Mouse (Mus musculus): Measurements from ENCODE around the gene Polr1e. TPM values are rescaled to one million over a fixed set of nuclear protein-coding genes. Genes with fewer than 3 reads are reported as not detected.
"Not testable (repeated sequence)": the region's sequence is repeated elsewhere in the genome, so short reads cannot be mapped to it uniquely, and the experiment has no call there.

The Polr1e gene
- polyA plus RNA-seq, 1 experiment from 2014 or later: 72.4 TPM

DNA sequence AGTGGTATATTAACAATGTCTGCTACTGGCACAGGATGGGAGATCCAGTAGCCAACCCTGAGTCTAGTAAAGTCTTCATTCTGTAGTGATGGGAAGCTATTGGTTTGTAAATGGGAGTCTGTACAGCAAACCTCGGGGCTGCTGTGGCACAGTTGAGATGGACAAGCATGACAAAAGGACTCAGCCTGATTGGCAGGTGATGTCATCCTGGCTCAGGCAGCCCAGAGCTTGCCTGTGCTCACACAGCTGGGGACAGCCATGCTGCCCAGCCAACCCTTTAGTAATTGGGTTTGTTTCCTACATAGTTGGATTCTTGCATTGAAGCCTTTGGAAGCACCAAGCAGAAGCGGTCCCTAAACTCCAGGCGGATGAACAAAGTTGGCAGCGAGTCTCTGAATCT, 8.1 kb downstream of the Polr1e start:
- H3K4me2 ChIP-seq (ENCODE audit: low read length): no peak overlapping the region
- no peaks in the 10 kb centered on the region for H3K4me1 ChIP-seq (ENCODE audit: control insufficient read depth in 2 of 2, insufficient read depth in 2 of 2, low read length in 2 of 2)
- WGBS: 91% methylated on average over 4 of the region's 4 CpGs
- H3K4me3 ChIP-seq (ENCODE audit: control insufficient read depth in 1 of 2, insufficient read depth in 1 of 2, low read depth in 1 of 2, low read length in 2 of 2): no peak overlapping the region
- no peaks in the 10 kb centered on the region for H3K27me3 ChIP-seq (ENCODE audit: control insufficient read depth, insufficient read depth, low read length)
- ATAC-seq (ENCODE audit: insufficient number of reproducible peaks, insufficient read depth, low FRiP score, low read depth): no peak
- H3K36me3 ChIP-seq (ENCODE audit: control insufficient read depth, insufficient read depth, low read length): peaks cover 92% of the 10 kb centered on the region
- H3K9ac ChIP-seq (ENCODE audit: low read length): no peak overlapping the region
- no peak overlapping the region for H3K27ac ChIP-seq (replicated peaks in 1 of 2; ENCODE audit: control insufficient read depth in 1 of 2, insufficient read depth in 1 of 2, low read depth in 2 of 2, low read length in 2 of 2)
- H3K9me3 ChIP-seq (ENCODE audit: control insufficient read depth, low read length): no peaks in the 10 kb centered on the region

DNA sequence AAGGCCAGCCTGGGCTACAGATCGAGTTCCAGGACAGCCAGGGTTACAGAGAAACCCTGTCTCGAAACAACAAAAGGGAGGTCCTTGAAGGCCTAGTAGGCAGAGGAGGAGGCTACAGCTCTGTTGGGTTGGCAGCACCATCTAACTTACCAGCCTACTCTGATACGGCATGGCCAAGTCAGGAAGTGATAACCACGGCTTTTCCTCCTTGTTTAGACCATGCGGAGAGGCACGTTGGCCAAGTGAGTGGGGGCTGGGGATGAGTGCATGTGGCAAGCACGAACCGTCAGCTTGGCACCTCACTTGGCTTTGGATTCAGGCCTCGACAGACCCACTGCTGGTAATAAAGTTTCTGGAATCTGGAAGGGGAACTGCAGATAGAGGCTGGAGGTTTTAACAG, 14.2 kb downstream of the Polr1e start:
- Histone ChIP-seq H3K27me3 (ENCODE audit: control insufficient read depth, insufficient read depth, low read length) (no peaks in the 10 kb centered on the region), H3K4me2 (ENCODE audit: low read length) (no peak overlapping the region), H3K9me3 (ENCODE audit: control insufficient read depth, low read length) (no peaks in the 10 kb centered on the region), H3K9ac (ENCODE audit: low read length) (no peak overlapping the region), H3K27ac (replicated peaks in 1 of 2; ENCODE audit: control insufficient read depth in 1 of 2, insufficient read depth in 1 of 2, low read depth in 2 of 2, low read length in 2 of 2) (no peak overlapping the region), H3K36me3 (ENCODE audit: control insufficient read depth, insufficient read depth, low read length) (peaks cover 93% of the 10 kb centered on the region), H3K4me1 (ENCODE audit: control insufficient read depth in 2 of 2, insufficient read depth in 2 of 2, low read length in 2 of 2) (peaks cover 27% of the 10 kb centered on the region in 2 experiments), H3K4me3 (ENCODE audit: control insufficient read depth in 1 of 2, insufficient read depth in 1 of 2, low read depth in 1 of 2, low read length in 2 of 2) (no peak overlapping the region)
- no peak for ATAC-seq (ENCODE audit: insufficient number of reproducible peaks, insufficient read depth, low FRiP score, low read depth)
- 82% methylated on average over 9 of the region's 9 CpGs for WGBS

DNA sequence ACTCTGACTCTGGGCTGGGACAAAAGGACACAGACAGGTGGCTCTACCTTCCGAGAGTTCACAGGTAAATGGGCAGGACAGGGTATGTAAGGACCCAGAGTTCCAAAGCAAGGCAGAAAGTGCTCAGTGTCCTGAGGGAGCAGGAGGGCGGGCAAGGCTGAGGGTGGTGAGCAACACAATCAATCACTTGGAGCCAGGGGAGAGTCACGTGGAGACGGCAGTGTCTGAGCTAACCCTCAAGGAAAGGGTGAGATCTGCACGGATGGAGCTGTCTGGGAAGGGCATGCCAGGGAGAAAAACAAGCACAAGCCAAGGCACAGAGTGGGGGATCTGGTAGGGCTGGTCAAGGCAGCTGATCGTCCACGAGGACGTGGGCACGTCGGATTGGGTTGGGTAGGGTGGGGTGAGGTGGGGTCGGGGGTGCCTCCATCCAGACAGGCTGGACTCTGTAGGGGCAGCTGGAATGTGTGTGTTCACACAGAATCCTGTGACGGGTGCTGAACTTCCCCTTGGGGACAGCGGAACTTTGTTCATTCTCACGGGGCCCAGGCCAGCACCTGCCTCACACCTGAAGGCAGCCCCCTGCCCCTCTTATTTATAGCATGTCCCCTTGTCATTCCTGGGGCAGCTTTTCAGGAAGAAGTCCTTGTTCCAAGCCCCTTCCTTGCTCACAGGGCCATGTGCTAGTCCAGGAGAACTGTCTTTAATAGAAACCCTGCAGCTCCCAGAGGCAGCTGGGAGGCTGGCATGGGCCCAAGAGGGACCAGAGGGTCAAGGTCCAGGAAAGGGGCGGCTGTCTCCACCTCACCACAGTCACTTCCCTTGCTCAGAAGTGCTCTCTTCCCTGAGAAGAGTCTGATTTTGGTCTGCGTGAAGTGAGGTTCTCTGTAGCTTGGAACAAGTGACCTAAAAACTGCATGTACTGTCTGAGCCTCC, 16.6 kb downstream of the Polr1e start:
- ATAC-seq (ENCODE audit: insufficient number of reproducible peaks, insufficient read depth, low FRiP score, low read depth): no peak
- Histone ChIP-seq H3K4me3 (ENCODE audit: control insufficient read depth in 1 of 2, insufficient read depth in 1 of 2, low read depth in 1 of 2, low read length in 2 of 2) (no peak overlapping the region), H3K27ac (replicated peaks in 1 of 2; ENCODE audit: control insufficient read depth in 1 of 2, insufficient read depth in 1 of 2, low read depth in 2 of 2, low read length in 2 of 2) (peak overlapping the region in 1 of 2 experiments; percentile 58; a peak in 2 of 4 replicates), H3K36me3 (ENCODE audit: control insufficient read depth, insufficient read depth, low read length) (peaks cover 74% of the 10 kb centered on the region), H3K4me2 (ENCODE audit: low read length) (no peak overlapping the region), H3K9me3 (ENCODE audit: control insufficient read depth, low read length) (no peaks in the 10 kb centered on the region), H3K27me3 (ENCODE audit: control insufficient read depth, insufficient read depth, low read length) (no peaks in the 10 kb centered on the region), H3K4me1 (ENCODE audit: control insufficient read depth in 2 of 2, insufficient read depth in 2 of 2, low read length in 2 of 2) (peaks cover 29 to 30% of the 10 kb centered on the region in 2 experiments), H3K9ac (ENCODE audit: low read length) (peak overlapping the region; percentile 54)
- WGBS: 72% methylated on average over 16 of the region's 16 CpGs

DNA sequence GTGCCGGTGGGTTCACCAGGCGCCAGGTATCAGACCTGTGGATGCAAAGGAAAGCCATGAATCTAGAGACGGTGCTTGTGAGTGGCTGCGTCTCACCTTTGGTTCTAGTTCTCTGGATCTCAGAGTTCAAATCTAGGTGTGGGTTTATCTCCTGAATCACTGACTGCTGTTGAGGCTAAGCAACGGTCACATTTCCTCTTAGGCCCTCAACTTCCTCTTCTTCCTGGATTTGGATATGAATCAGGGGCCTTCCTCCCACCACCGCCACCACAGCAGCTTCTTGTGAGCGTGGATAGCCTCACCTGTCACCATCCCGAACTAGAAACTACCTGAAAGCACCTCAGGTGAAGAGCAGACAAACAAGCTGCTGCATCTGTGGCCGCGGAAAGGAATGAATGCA, 17.7 kb downstream of the Polr1e start:
- H3K27me3 ChIP-seq (ENCODE audit: control insufficient read depth, insufficient read depth, low read length): no peaks in the 10 kb centered on the region
- H3K9me3 ChIP-seq (ENCODE audit: control insufficient read depth, low read length): no peaks in the 10 kb centered on the region
- no peak overlapping the region for H3K4me2 ChIP-seq (ENCODE audit: low read length)
- 0 out of 4 replicates have a peak overlapping the region, but pooled peaks of 1 of the 2 experiments have one; percentile 58 for H3K27ac ChIP-seq (replicated peaks in 1 of 2; ENCODE audit: control insufficient read depth in 1 of 2, insufficient read depth in 1 of 2, low read depth in 2 of 2, low read length in 2 of 2)
- ATAC-seq (ENCODE audit: insufficient number of reproducible peaks, insufficient read depth, low FRiP score, low read depth): no peak
- no peak overlapping the region for H3K4me3 ChIP-seq (ENCODE audit: control insufficient read depth in 1 of 2, insufficient read depth in 1 of 2, low read depth in 1 of 2, low read length in 2 of 2)
- peak overlapping the region; percentile 54; the same call in 1 of the 2 replicates for H3K9ac ChIP-seq (ENCODE audit: low read length)
- peaks cover 74% of the 10 kb centered on the region for H3K36me3 ChIP-seq (ENCODE audit: control insufficient read depth, insufficient read depth, low read length)
- H3K4me1 ChIP-seq (ENCODE audit: control insufficient read depth in 2 of 2, insufficient read depth in 2 of 2, low read length in 2 of 2): peaks cover 29 to 30% of the 10 kb centered on the region in 2 experiments
- 90% methylated on average over 10 of the region's 10 CpGs for WGBS

DNA sequence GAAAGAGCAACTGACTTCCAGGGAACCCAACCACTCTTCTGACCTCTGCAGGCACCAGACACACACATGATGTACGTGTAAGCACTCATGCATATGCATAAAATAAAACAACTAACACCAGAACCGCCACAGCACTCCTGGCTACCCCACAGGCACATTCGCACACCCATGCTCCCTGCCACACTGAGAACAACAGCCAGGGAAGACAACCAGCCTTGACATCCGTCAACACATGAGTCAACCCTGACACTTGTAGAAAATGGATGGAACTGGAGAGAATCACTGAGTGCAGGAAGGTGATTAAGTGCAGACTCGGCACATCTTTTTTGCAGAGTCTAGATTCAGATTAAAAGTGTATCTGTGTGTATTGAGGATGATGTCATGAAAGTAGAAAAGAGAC, 18.2 kb downstream of the Polr1e start:
- Histone ChIP-seq H3K4me3 (ENCODE audit: control insufficient read depth in 1 of 2, insufficient read depth in 1 of 2, low read depth in 1 of 2, low read length in 2 of 2) (no peak overlapping the region), H3K36me3 (ENCODE audit: control insufficient read depth, insufficient read depth, low read length) (peaks cover 74% of the 10 kb centered on the region), H3K27me3 (ENCODE audit: control insufficient read depth, insufficient read depth, low read length) (no peaks in the 10 kb centered on the region), H3K4me2 (ENCODE audit: low read length) (no peak overlapping the region), H3K4me1 (ENCODE audit: control insufficient read depth in 2 of 2, insufficient read depth in 2 of 2, low read length in 2 of 2) (peaks cover 29 to 30% of the 10 kb centered on the region in 2 experiments), H3K9ac (ENCODE audit: low read length) (no peak overlapping the region), H3K27ac (replicated peaks in 1 of 2; ENCODE audit: control insufficient read depth in 1 of 2, insufficient read depth in 1 of 2, low read depth in 2 of 2, low read length in 2 of 2) (peak overlapping the region in 1 of 2 experiments; percentile 99; a peak in 2 of 4 replicates), H3K9me3 (ENCODE audit: control insufficient read depth, low read length) (no peaks in the 10 kb centered on the region)
- 83% methylated on average over 5 of the region's 5 CpGs for WGBS
- ATAC-seq (ENCODE audit: insufficient number of reproducible peaks, insufficient read depth, low FRiP score, low read depth): no peak

DNA sequence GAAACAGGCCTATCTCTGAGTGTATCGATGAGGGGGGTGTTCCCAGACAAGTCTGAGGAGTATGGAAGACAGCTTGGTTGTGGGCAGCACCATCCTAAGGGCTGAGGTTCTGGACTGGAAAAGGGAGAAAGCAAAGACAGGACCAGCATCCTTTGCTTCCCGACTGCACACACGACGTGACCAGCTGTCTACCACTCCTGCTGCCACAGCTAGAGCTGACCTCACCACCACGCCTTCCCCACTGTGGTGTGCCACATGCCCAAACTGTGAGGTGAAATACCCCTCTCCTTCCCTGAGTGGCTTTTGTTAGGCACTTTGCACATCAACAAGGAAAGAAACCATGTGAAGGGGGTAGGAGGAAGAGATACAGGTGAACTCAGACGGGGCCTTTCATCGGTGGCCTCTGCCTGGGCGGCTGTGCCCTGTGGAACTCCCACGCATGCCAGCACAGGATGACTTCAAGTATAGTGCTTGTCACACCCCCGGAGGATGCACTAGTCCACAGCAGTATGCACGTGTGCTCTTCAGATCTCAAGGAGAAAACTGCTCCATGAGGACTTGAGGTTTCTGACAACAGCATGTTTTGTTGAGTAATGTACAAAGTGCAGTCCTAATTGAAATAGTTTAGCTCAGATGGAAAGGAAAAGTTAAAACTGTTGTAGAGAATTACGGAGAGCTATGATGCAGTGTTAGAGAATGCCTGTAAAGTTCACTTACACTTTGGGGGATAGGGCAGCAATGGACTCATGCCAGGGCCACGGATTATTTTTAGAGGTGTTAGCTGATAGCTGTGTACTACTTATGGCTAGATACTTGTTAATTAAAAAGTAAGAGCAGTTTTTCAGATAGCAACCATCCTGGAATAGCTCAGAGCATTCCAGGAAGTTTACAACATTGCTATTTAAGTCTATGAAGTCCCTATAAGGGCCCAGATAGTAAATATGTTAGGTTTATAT, 19.4 kb downstream of the Polr1e start:
- H3K9me3 ChIP-seq (ENCODE audit: control insufficient read depth, low read length): no peaks in the 10 kb centered on the region
- H3K4me3 ChIP-seq (ENCODE audit: control insufficient read depth in 1 of 2, insufficient read depth in 1 of 2, low read depth in 1 of 2, low read length in 2 of 2): no peak overlapping the region
- WGBS: 32% methylated on average over 13 of the region's 13 CpGs
- no peaks in the 10 kb centered on the region for H3K27me3 ChIP-seq (ENCODE audit: control insufficient read depth, insufficient read depth, low read length)
- peak; percentile 72 for ATAC-seq (ENCODE audit: insufficient number of reproducible peaks, insufficient read depth, low FRiP score, low read depth)
- H3K9ac ChIP-seq (ENCODE audit: low read length): peak overlapping the region; percentile 52; the same call in 1 of the 2 replicates
- H3K4me1 ChIP-seq (ENCODE audit: control insufficient read depth in 2 of 2, insufficient read depth in 2 of 2, low read length in 2 of 2): peaks cover 29 to 30% of the 10 kb centered on the region in 2 experiments
- peaks cover 70% of the 10 kb centered on the region for H3K36me3 ChIP-seq (ENCODE audit: control insufficient read depth, insufficient read depth, low read length)
- H3K27ac ChIP-seq (replicated peaks in 1 of 2; ENCODE audit: control insufficient read depth in 1 of 2, insufficient read depth in 1 of 2, low read depth in 2 of 2, low read length in 2 of 2): peak overlapping the region; percentile 83 to 99
- H3K4me2 ChIP-seq (ENCODE audit: low read length): peak overlapping the region; percentile 41

DNA sequence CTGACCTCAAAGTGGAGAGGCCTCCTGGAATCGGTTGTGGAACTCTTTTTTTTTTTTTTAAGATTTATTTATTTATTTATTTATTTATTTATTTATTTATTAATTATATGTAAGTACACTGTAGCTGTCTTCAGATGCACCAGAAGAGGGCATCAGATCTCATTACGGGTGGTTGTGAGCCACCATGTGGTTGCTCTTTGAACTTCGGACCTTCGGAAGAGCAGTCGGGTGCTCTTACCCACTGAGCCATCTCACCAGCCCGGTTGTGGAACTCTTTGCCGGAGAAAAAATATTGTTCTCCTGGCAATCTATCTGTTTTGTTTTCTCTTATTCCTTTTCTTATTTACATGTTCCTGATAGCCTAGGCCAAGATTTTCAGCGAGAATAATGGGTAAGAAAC, 20.5 kb downstream of the Polr1e start:
- not testable (repeated sequence) for ATAC-seq (ENCODE audit: insufficient number of reproducible peaks, insufficient read depth, low FRiP score, low read depth); H3K9me3 ChIP-seq (ENCODE audit: control insufficient read depth, low read length); H3K4me2 ChIP-seq (ENCODE audit: low read length); H3K4me3 ChIP-seq (ENCODE audit: control insufficient read depth in 1 of 2, insufficient read depth in 1 of 2, low read depth in 1 of 2, low read length in 2 of 2); H3K27me3 ChIP-seq (ENCODE audit: control insufficient read depth, insufficient read depth, low read length)
- 45% methylated on average over 8 of the region's 8 CpGs for WGBS
- Histone ChIP-seq H3K36me3 (ENCODE audit: control insufficient read depth, insufficient read depth, low read length) (peaks cover 70% of the 10 kb centered on the region), H3K9ac (ENCODE audit: low read length) (peak overlapping the region; percentile 49; the same call in 1 of the 2 replicates), H3K27ac (replicated peaks in 1 of 2; ENCODE audit: control insufficient read depth in 1 of 2, insufficient read depth in 1 of 2, low read depth in 2 of 2, low read length in 2 of 2) (peak overlapping the region; percentile 99), H3K4me1 (ENCODE audit: control insufficient read depth in 2 of 2, insufficient read depth in 2 of 2, low read length in 2 of 2) (peaks cover 29 to 30% of the 10 kb centered on the region in 2 experiments)

Measured in heart, embryonic 14.5 days (tissue).